Mouse (Mus musculus): Measurements from ENCODE around the gene Padi2.

The Padi2 gene

GRCm38 (mm10) chr4:140881026-140881670 lies 25.0 kb upstream of the Padi2 start:
- no peak for DNase-seq (ENCODE audit: low spot score)

- DNase-seq (ENCODE audit: low spot score), result no peak
Measured at GRCm38 (mm10) chr4:140881771-140882170, 24.4 kb upstream of the Padi2 start.

- no peak for DNase-seq (ENCODE audit: low spot score)
Measured at GRCm38 (mm10) chr4:140882365-140882764, 23.8 kb upstream of the Padi2 start.

- no peak for DNase-seq (ENCODE audit: low spot score)
Measured at GRCm38 (mm10) chr4:140882981-140883380, 23.2 kb upstream of the Padi2 start.

GRCm38 (mm10) chr4:140883852-140884251 lies 22.3 kb upstream of the Padi2 start:
- no peak for DNase-seq (ENCODE audit: low spot score)

- no peak for DNase-seq (ENCODE audit: low spot score)
Measured at GRCm38 (mm10) chr4:140891525-140892162, 14.5 kb upstream of the Padi2 start.

- no peak for DNase-seq (ENCODE audit: low spot score)
Measured at GRCm38 (mm10) chr4:140892163-140892530, 14.0 kb upstream of the Padi2 start.

GRCm38 (mm10) chr4:140904776-140905425 lies 1.2 kb upstream of the Padi2 start:
- no peak for DNase-seq (ENCODE audit: low spot score)

- no peak for DNase-seq (ENCODE audit: low spot score)
Measured at GRCm38 (mm10) chr4:140905426-140905871, 695 bp upstream of the Padi2 start.

GRCm38 (mm10) chr4:140906827-140907280 lies 710 bp downstream of the Padi2 start:
- DNase-seq (ENCODE audit: low spot score), result no peak

GRCm38 (mm10) chr4:140907306-140908024 lies 1.3 kb downstream of the Padi2 start:
- no peak for DNase-seq (ENCODE audit: low spot score)

GRCm38 (mm10) chr4:140908627-140909026 lies 2.5 kb downstream of the Padi2 start:
- no peak for DNase-seq (ENCODE audit: low spot score)

- no peak for DNase-seq (ENCODE audit: low spot score)
Measured at GRCm38 (mm10) chr4:140909536-140909935, 3.4 kb downstream of the Padi2 start.

- DNase-seq (ENCODE audit: low spot score), result no peak
Measured at GRCm38 (mm10) chr4:140910661-140911310, 4.6 kb downstream of the Padi2 start.

GRCm38 (mm10) chr4:140911416-140911815 lies 5.3 kb downstream of the Padi2 start:
- no peak for DNase-seq (ENCODE audit: low spot score)

- DNase-seq (ENCODE audit: low spot score), result no peak
Measured at GRCm38 (mm10) chr4:140912271-140912833, 6.2 kb downstream of the Padi2 start.

GRCm38 (mm10) chr4:140913565-140913964 lies 7.4 kb downstream of the Padi2 start:
- DNase-seq (ENCODE audit: low spot score), result no peak

GRCm38 (mm10) chr4:140914731-140915131 lies 8.6 kb downstream of the Padi2 start:
- no peak for DNase-seq (ENCODE audit: low spot score)

- no peak for DNase-seq (ENCODE audit: low spot score)
Measured at GRCm38 (mm10) chr4:140915235-140915634, 9.1 kb downstream of the Padi2 start.

GRCm38 (mm10) chr4:140916296-140916695 lies 10.2 kb downstream of the Padi2 start:
- DNase-seq (ENCODE audit: low spot score), result no peak

GRCm38 (mm10) chr4:140917451-140917850 lies 11.3 kb downstream of the Padi2 start:
- DNase-seq (ENCODE audit: low spot score), result no peak

Data from urinary bladder, postnatal 10 days (tissue).